Mouse (Mus musculus) heart, embryonic 11.5 days (tissue): Measurements from ENCODE around the gene Mansc1. TPM values are rescaled to one million over a fixed set of nuclear protein-coding genes. Genes with fewer than 3 reads are reported as not detected.

Experiments used
- ATAC-seq: fragments of 200-750 bp; cut with Nextera tagmentation; replicated peaks from 2 replicates; pipeline ENCODE4 v1.8.0; 2017; ENCODE audit warnings: moderate library complexity; ENCODE audit not compliant: insufficient number of reproducible peaks, low FRiP score, low TSS enrichment
- H3K27ac ChIP-seq: fragments of 300-500 bp; sonication (generic); 2 replicates; pipeline ENCODE4 v1.5.1; 2014; ENCODE audit warnings: mild to moderate bottlenecking, low read depth, low read length
- H3K27me3 ChIP-seq: fragments of 300-500 bp; sonication (generic); 2 replicates; pipeline ENCODE4 v1.6.1; 2014; ENCODE audit warnings: mild to moderate bottlenecking, low read length, mixed read lengths; ENCODE audit not compliant: control insufficient read depth, insufficient read depth
- H3K36me3 ChIP-seq: fragments of 300-500 bp; sonication (generic); 2 replicates; pipeline ENCODE4 v1.6.1; 2014; ENCODE audit warnings: mild to moderate bottlenecking, low read length, moderate library complexity, mixed read lengths; ENCODE audit not compliant: control insufficient read depth, insufficient read depth
- H3K4me1 ChIP-seq: fragments of 300-500 bp; sonication (generic); 2 replicates; pipeline ENCODE4 v1.6.1; 2014; ENCODE audit warnings: low read length; ENCODE audit not compliant: control insufficient read depth, insufficient read depth
- H3K4me2 ChIP-seq: fragments of 300-500 bp; sonication (generic); 2 replicates; pipeline ENCODE4 v1.6.1; 2014; ENCODE audit warnings: mild to moderate bottlenecking, moderate library complexity
- H3K4me3 ChIP-seq: fragments of 300-500 bp; sonication (generic); 2 replicates; pipeline ENCODE4 v1.5.1; 2014; ENCODE audit warnings: low read depth, low read length
- H3K9ac ChIP-seq: fragments of 300-500 bp; sonication (generic); 2 replicates; pipeline ENCODE4 v1.6.1; 2014; ENCODE audit warnings: mild to moderate bottlenecking, low read depth, low read length, moderate library complexity
- H3K9me3 ChIP-seq: fragments of 300-500 bp; sonication (generic); replicated peaks from 2 replicates; pipeline ENCODE4 v1.6.1; 2016; ENCODE audit warnings: low read length; ENCODE audit not compliant: control insufficient read depth
- WGBS: fragments of 180-500 bp; shearing (Covaris S2); extraction: QIAGEN DNeasy Blood & Tissue Kit; methylation state at CpG from one replicate; pipeline ENCODE4 v1.1.7; 2014; ENCODE audit not compliant: insufficient replicate concordance; 5-methylcytosine and 5-hydroxymethylcytosine counted together
- polyA plus RNA-seq: library from polyadenylated mRNA; unstranded; fragments of >200 nt; fragmentation: Nextera tagmentation; extraction: Ambion mirVana; gene quantifications from 2 replicates; pipeline ENCODE4 v1.2.1, GENCODE M21; 2014

Mansc1 gene
- polyA plus RNA-seq, 1 experiment from 2014 or later, result 7.2 TPM

DNA sequence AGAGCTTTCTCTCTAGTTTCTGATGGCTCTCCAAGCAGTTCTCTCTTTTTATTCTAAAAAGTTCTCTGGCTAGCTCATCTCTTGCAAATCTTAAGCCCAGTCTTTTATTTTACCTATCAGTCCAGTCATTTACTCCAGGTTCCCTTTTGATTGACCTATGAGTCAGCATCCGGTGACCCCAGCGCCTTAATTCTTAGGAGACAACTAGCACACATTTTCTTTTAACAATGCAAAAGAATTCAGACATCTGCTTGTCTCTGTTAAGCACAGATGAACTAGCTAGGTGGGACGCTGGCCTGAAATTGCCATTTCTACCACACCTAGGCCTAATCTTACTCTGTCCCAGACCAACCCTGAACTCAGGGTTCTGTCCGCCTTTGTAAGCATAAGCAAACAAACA is 52.8 kb downstream of the Mansc1 start:
- Histone ChIP-seq H3K4me3 (no peak overlapping the region), H3K4me1 (peaks cover 5% of the 10 kb centered on the region), H3K27me3 (no peaks in the 10 kb centered on the region), H3K36me3 (no peaks in the 10 kb centered on the region), H3K4me2 (no peak overlapping the region), H3K9me3 (no peaks in the 10 kb centered on the region), H3K9ac (no peak overlapping the region), H3K27ac (no peak overlapping the region)
- 83% methylated on average over 4 of the region's 4 CpGs for WGBS
- ATAC-seq, result no peak

DNA sequence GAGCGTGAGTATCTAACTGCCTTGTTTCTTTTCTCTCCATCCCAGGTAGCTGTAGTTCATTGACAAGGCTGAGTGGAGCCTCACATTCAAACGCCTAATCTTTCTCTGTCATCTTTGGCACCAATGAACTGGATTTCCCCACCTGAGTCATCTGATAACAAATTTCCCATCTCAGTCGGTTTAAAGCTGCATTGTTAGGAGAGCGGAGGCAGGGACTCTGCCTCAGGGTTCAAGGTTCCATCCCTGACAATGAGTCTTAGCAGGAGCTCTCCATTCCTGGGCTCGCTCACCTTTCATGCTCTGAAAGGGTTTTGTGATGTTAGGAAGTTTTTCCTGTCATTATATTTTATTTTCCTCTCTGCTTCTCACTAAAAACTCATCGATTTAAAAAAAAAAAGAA is 54.2 kb downstream of the Mansc1 start:
- H3K9me3 ChIP-seq, result no peaks in the 10 kb centered on the region
- no peak overlapping the region for H3K4me2 ChIP-seq
- H3K36me3 ChIP-seq, result no peaks in the 10 kb centered on the region
- no peak overlapping the region for H3K9ac ChIP-seq
- ATAC-seq, result no peak
- WGBS, result 63% methylated on average over 6 of the region's 6 CpGs
- no peak overlapping the region for H3K27ac ChIP-seq
- no peaks in the 10 kb centered on the region for H3K27me3 ChIP-seq
- H3K4me3 ChIP-seq, result no peak overlapping the region
- peaks cover 5% of the 10 kb centered on the region for H3K4me1 ChIP-seq

DNA sequence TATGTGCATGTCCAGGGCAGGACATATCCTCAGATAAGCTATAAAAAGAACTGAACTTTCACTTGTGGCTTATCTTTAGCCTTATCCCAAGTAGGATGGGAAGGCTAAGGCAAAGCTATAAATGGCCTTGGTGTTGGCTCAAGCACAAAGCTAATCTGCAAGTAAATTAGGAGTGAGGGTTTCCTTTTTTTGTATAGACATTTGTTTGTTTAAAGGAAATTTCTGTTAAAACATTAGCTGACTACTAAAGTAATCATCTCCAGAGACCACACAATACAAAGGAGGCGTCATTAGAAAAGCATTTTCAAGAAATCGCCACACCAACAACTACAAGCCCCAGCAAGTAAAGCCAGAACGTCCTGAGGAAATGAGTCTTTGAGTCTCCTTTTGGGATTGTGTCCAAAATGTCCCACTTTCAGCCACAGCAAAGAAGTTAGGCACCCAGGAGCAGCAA is 57.0 kb downstream of the Mansc1 start:
- Histone ChIP-seq H3K36me3 (no peaks in the 10 kb centered on the region), H3K9me3 (no peaks in the 10 kb centered on the region)
- ATAC-seq, result no peak

GRCm38 (mm10) chr6:134567986-134568556 is 64.2 kb downstream of the Mansc1 start:
- no peak for ATAC-seq
- no peaks in the 10 kb centered on the region for H3K27me3 ChIP-seq
- no peak overlapping the region for H3K9ac ChIP-seq
- H3K4me3 ChIP-seq, result no peak overlapping the region
- no peak overlapping the region for H3K4me2 ChIP-seq
- H3K4me1 ChIP-seq, result peaks cover 8% of the 10 kb centered on the region
- 71% methylated on average over 5 of the region's 5 CpGs for WGBS
- no peaks in the 10 kb centered on the region for H3K9me3 ChIP-seq
- H3K36me3 ChIP-seq, result no peaks in the 10 kb centered on the region
- no peak overlapping the region for H3K27ac ChIP-seq

More for the DNA sequence above, 57.0 kb downstream of the Mansc1 start:
- H3K4me3 ChIP-seq, result no peak overlapping the region
- no peak overlapping the region for H3K4me2 ChIP-seq
- H3K27ac ChIP-seq, result no peak overlapping the region
- H3K9ac ChIP-seq, result no peak overlapping the region
- 65% methylated on average over 3 of the region's 3 CpGs for WGBS
- peaks cover 5% of the 10 kb centered on the region for H3K4me1 ChIP-seq
- H3K27me3 ChIP-seq, result no peaks in the 10 kb centered on the region

- Histone ChIP-seq H3K9me3 (no peaks in the 10 kb centered on the region), H3K9ac (peak within 1 kb of the TSS; percentile 99), H3K4me3 (peak within 1 kb of the TSS; percentile 97), H3K27ac (peak within 1 kb of the TSS; percentile 99), H3K4me2 (peak within 1 kb of the TSS; percentile 77), H3K36me3 (no peaks in the 10 kb centered on the region), H3K27me3 (no peaks in the 10 kb centered on the region), H3K4me1 (peaks cover 11% of the 10 kb centered on the region)
- ATAC-seq, result peak; percentile 90
- WGBS, result under 1% methylated on average over 78 of the region's 99 CpGs
Measured at GRCm38 (mm10) chr6:134566818-134567485, 65.3 kb downstream of the Mansc1 start, which contains the start of gene Lrp6. Gene Lrp6, minus strand, starts transcription at chr6:134566965.

GRCm38 (mm10) chr6:134566248-134566817 is 66.0 kb downstream of the Mansc1 start:
- ATAC-seq, result peak; percentile 52
- WGBS, result 0% methylated on average over 48 of the region's 64 CpGs
- H3K36me3 ChIP-seq, result no peaks in the 10 kb centered on the region
- H3K9ac ChIP-seq, result peak overlapping the region; percentile 99
- H3K4me1 ChIP-seq, result peaks cover 11% of the 10 kb centered on the region
- H3K27me3 ChIP-seq, result no peaks in the 10 kb centered on the region
- H3K27ac ChIP-seq, result peak overlapping the region; percentile 99
- H3K4me3 ChIP-seq, result peak overlapping the region; percentile 97
- H3K4me2 ChIP-seq, result peak overlapping the region; percentile 77
- H3K9me3 ChIP-seq, result no peaks in the 10 kb centered on the region

- ATAC-seq, result no peak
- peak overlapping the region; percentile 99 for H3K27ac ChIP-seq
- peak overlapping the region; percentile 97 for H3K4me3 ChIP-seq
- no peaks in the 10 kb centered on the region for H3K9me3 ChIP-seq
- WGBS, result 2% methylated on average over 19 of the region's 19 CpGs
- peaks cover 11% of the 10 kb centered on the region for H3K4me1 ChIP-seq
- peak overlapping the region; percentile 99 for H3K9ac ChIP-seq
- peak overlapping the region; percentile 77 for H3K4me2 ChIP-seq
- H3K27me3 ChIP-seq, result no peaks in the 10 kb centered on the region
- no peaks in the 10 kb centered on the region for H3K36me3 ChIP-seq
Measured at GRCm38 (mm10) chr6:134565606-134566247, 66.6 kb downstream of the Mansc1 start.

- H3K4me1 ChIP-seq, result peaks cover 11% of the 10 kb centered on the region
- peak overlapping the region; percentile 77 for H3K4me2 ChIP-seq
- H3K9me3 ChIP-seq, result no peaks in the 10 kb centered on the region
- H3K27ac ChIP-seq, result no peak overlapping the region
- ATAC-seq, result no peak
- no peaks in the 10 kb centered on the region for H3K36me3 ChIP-seq
- no peak overlapping the region for H3K4me3 ChIP-seq
- H3K9ac ChIP-seq, result no peak overlapping the region
- no peaks in the 10 kb centered on the region for H3K27me3 ChIP-seq
- 63% methylated on average over 2 of the region's 2 CpGs for WGBS
Measured at GRCm38 (mm10) chr6:134564539-134564938, 67.7 kb downstream of the Mansc1 start.
